Mouse (Mus musculus): Measurements from ENCODE around the gene Lims1. TPM values are rescaled to one million over a fixed set of nuclear protein-coding genes. Genes with fewer than 3 reads are reported as not detected.
"Not testable (repeated sequence)": the region's sequence is repeated elsewhere in the genome, so short reads cannot be mapped to it uniquely, and the experiment has no call there.

The Lims1 gene
- polyA plus RNA-seq, 1 experiment from 2014 or later: 111 TPM

DNA sequence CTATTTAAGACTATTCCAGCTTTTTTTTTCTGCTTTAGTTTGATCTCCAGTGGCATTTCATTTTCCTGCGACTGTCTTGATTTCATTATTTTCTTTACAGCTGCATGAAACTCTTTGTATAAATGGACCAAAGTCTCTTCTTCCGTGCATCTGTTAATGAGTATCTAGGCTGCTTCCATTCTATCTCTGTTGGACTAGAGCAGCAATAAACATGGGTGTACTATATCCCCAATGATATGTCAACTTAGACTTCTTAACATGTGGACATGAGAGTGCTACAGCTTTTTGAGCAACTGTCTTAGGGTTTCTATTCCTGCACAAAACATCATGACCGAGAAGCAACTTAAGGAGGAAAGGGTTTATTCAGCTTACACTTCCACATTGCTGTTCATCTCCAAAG, 16.4 kb upstream of the Lims1 start:
- H3K36me3 ChIP-seq (ENCODE audit: control insufficient read depth, insufficient read depth, low read length): peaks cover 17% of the 10 kb centered on the region; the same call in 1 of the 2 replicates
- no peak overlapping the region for H3K27ac ChIP-seq (replicated peaks)
- DNase-seq (ENCODE audit: low spot score) (no peak), ATAC-seq (ENCODE audit: low FRiP score, low TSS enrichment) (no peak)
- 90% methylated on average over 3 of the region's 3 CpGs for WGBS
- H3K9ac ChIP-seq (ENCODE audit: low read length): no peak overlapping the region
- no peaks in the 10 kb centered on the region for H3K4me1 ChIP-seq (replicated peaks; ENCODE audit: control insufficient read depth, insufficient read depth)
- TF ChIP-seq EP300 (optimal IDR thresholded peaks at IDR 0.05): no peak
- TF ChIP-seq CTCF (IDR thresholded peaks at IDR 0.05; ENCODE audit: low read depth): no peak
- no peak overlapping the region for H3K4me2 ChIP-seq (replicated peaks; ENCODE audit: low read depth)
- H3K9me3 ChIP-seq (ENCODE audit: control insufficient read depth, low read length): no peaks in the 10 kb centered on the region
- H3K4me3 ChIP-seq (ENCODE audit: low read depth, low read length): no peak overlapping the region
- no peaks in the 10 kb centered on the region for H3K27me3 ChIP-seq (ENCODE audit: control insufficient read depth, insufficient read depth, low read length)

DNA sequence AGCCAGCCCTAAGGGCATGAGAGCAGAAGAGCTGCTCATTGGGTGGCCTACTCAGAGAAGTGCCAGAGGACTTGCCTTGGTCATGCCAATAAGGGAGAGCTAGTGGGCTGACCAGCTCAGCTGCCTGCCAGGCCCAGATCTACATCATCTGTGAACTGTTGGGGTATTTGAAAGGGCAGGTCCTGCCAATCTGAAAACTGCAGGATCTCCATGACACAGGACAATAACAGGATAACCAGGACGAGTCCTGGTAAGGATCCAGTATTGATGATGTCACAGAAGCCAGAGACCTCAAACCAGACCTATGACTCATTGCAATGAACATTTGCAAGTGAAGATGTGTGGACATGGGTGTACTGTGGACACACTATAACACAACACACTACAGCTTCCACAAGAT, 12.5 kb upstream of the Lims1 start:
- TF ChIP-seq CTCF (IDR thresholded peaks at IDR 0.05; ENCODE audit: low read depth): no peak
- H3K27me3 ChIP-seq (ENCODE audit: control insufficient read depth, insufficient read depth, low read length): no peaks in the 10 kb centered on the region
- no peaks in the 10 kb centered on the region for H3K9me3 ChIP-seq (ENCODE audit: control insufficient read depth, low read length)
- H3K4me1 ChIP-seq (replicated peaks; ENCODE audit: control insufficient read depth, insufficient read depth): no peaks in the 10 kb centered on the region
- H3K36me3 ChIP-seq (ENCODE audit: control insufficient read depth, insufficient read depth, low read length): peaks cover 6% of the 10 kb centered on the region
- WGBS: 65% methylated on average over 1 of the region's 1 CpGs
- peak; percentile 40; the same call in 1 of the 2 replicates for ATAC-seq (ENCODE audit: low FRiP score, low TSS enrichment)
- no peak overlapping the region for H3K4me2 ChIP-seq (replicated peaks; ENCODE audit: low read depth)
- no peak overlapping the region for H3K9ac ChIP-seq (ENCODE audit: low read length)
- DNase-seq (ENCODE audit: low spot score): no peak
- H3K4me3 ChIP-seq (ENCODE audit: low read depth, low read length): no peak overlapping the region
- H3K27ac ChIP-seq (replicated peaks): no peak overlapping the region

GRCm38 (mm10) chr10:58312887-58313286, 10.4 kb upstream of the Lims1 start:
- 95% methylated on average over 5 of the region's 5 CpGs for WGBS
- H3K9ac ChIP-seq (ENCODE audit: low read length): no peak overlapping the region
- H3K27ac ChIP-seq (replicated peaks): no peak overlapping the region
- H3K4me3 ChIP-seq (ENCODE audit: low read depth, low read length): no peak overlapping the region
- TF ChIP-seq EP300 (optimal IDR thresholded peaks at IDR 0.05): no peak
- TF ChIP-seq CTCF (IDR thresholded peaks at IDR 0.05; ENCODE audit: low read depth): peak; percentile 41; the same call in 1 of the 2 replicates
- H3K9me3 ChIP-seq (ENCODE audit: control insufficient read depth, low read length): no peaks in the 10 kb centered on the region
- no peaks in the 10 kb centered on the region for H3K4me1 ChIP-seq (replicated peaks; ENCODE audit: control insufficient read depth, insufficient read depth)
- no peak for ATAC-seq (ENCODE audit: low FRiP score, low TSS enrichment)
- no peaks in the 10 kb centered on the region for H3K27me3 ChIP-seq (ENCODE audit: control insufficient read depth, insufficient read depth, low read length)
- DNase-seq (ENCODE audit: low spot score): no peak
- H3K4me2 ChIP-seq (replicated peaks; ENCODE audit: low read depth): no peak overlapping the region
- peaks cover 2% of the 10 kb centered on the region for H3K36me3 ChIP-seq (ENCODE audit: control insufficient read depth, insufficient read depth, low read length)

- no peak for ATAC-seq (ENCODE audit: low FRiP score, low TSS enrichment)
- Histone ChIP-seq H3K4me3 (ENCODE audit: low read depth, low read length) (no peak overlapping the region), H3K4me1 (replicated peaks; ENCODE audit: control insufficient read depth, insufficient read depth) (0 out of 2 replicates have a peak, but pooled peaks cover 3% of the 10 kb centered on the region), H3K27me3 (ENCODE audit: control insufficient read depth, insufficient read depth, low read length) (no peaks in the 10 kb centered on the region), H3K9ac (ENCODE audit: low read length) (no peak overlapping the region), H3K27ac (replicated peaks) (no peak overlapping the region), H3K9me3 (ENCODE audit: control insufficient read depth, low read length) (no peaks in the 10 kb centered on the region), H3K4me2 (replicated peaks; ENCODE audit: low read depth) (no peak overlapping the region), H3K36me3 (ENCODE audit: control insufficient read depth, insufficient read depth, low read length) (no peaks in the 10 kb centered on the region)
- WGBS: 71% methylated on average over 3 of the region's 3 CpGs
- DNase-seq (ENCODE audit: low spot score): no peak
- TF ChIP-seq CTCF (IDR thresholded peaks at IDR 0.05; ENCODE audit: low read depth): no peak
- no peak for TF ChIP-seq EP300 (optimal IDR thresholded peaks at IDR 0.05)
Measured at GRCm38 (mm10) chr10:58320881-58321280, 2.4 kb upstream of the Lims1 start.

DNA sequence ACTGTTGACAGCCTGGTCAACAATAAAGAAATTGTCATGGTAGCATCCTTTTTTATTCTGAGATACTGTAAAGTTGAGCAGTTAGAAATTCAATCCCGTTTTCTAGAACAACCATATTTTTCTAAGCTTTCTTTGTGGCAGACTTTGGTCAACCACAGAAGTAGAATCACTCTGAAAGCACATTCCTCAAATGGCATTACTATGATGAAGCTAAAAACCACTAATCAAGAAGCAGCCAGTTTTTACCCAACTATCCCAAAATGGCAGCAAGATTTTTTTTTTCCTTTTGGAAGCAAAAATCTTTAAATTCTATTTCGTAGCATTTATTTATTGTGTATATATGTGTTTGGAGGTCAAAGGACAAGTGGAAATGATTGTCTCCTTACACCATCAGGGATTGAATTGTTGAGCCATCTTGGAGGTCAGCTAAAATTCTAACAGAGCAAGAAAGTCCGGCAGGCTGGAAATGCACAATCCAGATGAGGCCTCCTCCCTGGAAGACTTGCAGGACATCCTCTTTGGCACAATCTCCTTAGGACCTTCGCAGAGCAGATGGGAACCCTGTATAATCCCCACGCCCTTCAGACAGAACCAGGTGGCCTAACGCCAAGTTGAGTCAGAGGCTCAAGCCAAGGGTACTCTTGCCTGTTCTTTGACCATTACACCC, 772 bp upstream of the Lims1 start:
- Histone ChIP-seq H3K27me3 (ENCODE audit: control insufficient read depth, insufficient read depth, low read length) (no peaks in the 10 kb centered on the region), H3K4me1 (replicated peaks; ENCODE audit: control insufficient read depth, insufficient read depth) (0 out of 2 replicates have a peak, but pooled peaks cover 3% of the 10 kb centered on the region), H3K4me3 (ENCODE audit: low read depth, low read length) (peak overlapping the region; percentile 62), H3K27ac (replicated peaks) (peak overlapping the region; percentile 88), H3K36me3 (ENCODE audit: control insufficient read depth, insufficient read depth, low read length) (no peaks in the 10 kb centered on the region), H3K9me3 (ENCODE audit: control insufficient read depth, low read length) (no peaks in the 10 kb centered on the region), H3K4me2 (replicated peaks; ENCODE audit: low read depth) (peak overlapping the region; percentile 52), H3K9ac (ENCODE audit: low read length) (peak overlapping the region; percentile 41; the same call in 1 of the 2 replicates)
- TF ChIP-seq EP300 (optimal IDR thresholded peaks at IDR 0.05) (no peak), CTCF (IDR thresholded peaks at IDR 0.05; ENCODE audit: low read depth) (no peak)
- DNase-seq (ENCODE audit: low spot score) (no peak), ATAC-seq (ENCODE audit: low FRiP score, low TSS enrichment) (no peak)
- WGBS: 21% methylated on average over 6 of the region's 6 CpGs

- H3K4me2 ChIP-seq (replicated peaks; ENCODE audit: low read depth): peak overlapping the region; percentile 21
- no peaks in the 10 kb centered on the region for H3K27me3 ChIP-seq (ENCODE audit: control insufficient read depth, insufficient read depth, low read length)
- H3K4me1 ChIP-seq (replicated peaks; ENCODE audit: control insufficient read depth, insufficient read depth): 0 out of 2 replicates have a peak, but pooled peaks cover 3% of the 10 kb centered on the region
- no peak for DNase-seq (ENCODE audit: low spot score)
- no peaks in the 10 kb centered on the region for H3K36me3 ChIP-seq (ENCODE audit: control insufficient read depth, insufficient read depth, low read length)
- no peak for ATAC-seq (ENCODE audit: low FRiP score, low TSS enrichment)
- H3K27ac ChIP-seq (replicated peaks): peak overlapping the region; percentile 1; the same call in 1 of the 2 replicates
- H3K9me3 ChIP-seq (ENCODE audit: control insufficient read depth, low read length): no peaks in the 10 kb centered on the region
- no peak overlapping the region for H3K9ac ChIP-seq (ENCODE audit: low read length)
- no peak for TF ChIP-seq EP300 (optimal IDR thresholded peaks at IDR 0.05)
- TF ChIP-seq CTCF (IDR thresholded peaks at IDR 0.05; ENCODE audit: low read depth): no peak
- no peak overlapping the region for H3K4me3 ChIP-seq (ENCODE audit: low read depth, low read length)
- WGBS: 33% methylated on average over 3 of the region's 3 CpGs
Measured at GRCm38 (mm10) chr10:58326271-58326670, 3.0 kb downstream of the Lims1 start.

DNA sequence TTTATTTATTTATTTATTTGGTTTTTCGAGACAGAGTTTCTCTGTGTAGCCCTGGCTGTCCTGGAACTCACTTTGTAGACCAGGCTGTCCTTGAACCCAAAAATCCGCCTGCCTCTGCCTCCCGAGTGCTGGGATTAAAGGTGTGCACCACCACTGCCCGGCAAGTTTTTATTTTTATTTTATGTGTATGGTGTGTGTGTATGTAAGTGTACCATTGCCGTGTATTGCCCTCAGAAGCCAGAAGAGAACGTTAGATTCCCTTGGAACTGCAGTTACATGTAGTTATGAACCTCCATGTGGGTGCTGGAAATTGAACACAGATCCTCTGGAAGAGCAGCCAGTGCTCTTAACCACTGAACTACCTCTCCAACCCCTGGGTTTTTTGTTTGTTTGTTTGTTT, 4.6 kb downstream of the Lims1 start:
- ATAC-seq (ENCODE audit: low FRiP score, low TSS enrichment): not testable (repeated sequence)

More for the DNA sequence above, 4.6 kb downstream of the Lims1 start:
- H3K9ac ChIP-seq (ENCODE audit: low read length); H3K4me3 ChIP-seq (ENCODE audit: low read depth, low read length); H3K36me3 ChIP-seq (ENCODE audit: control insufficient read depth, insufficient read depth, low read length); H3K4me1 ChIP-seq (replicated peaks; ENCODE audit: control insufficient read depth, insufficient read depth); H3K27me3 ChIP-seq (ENCODE audit: control insufficient read depth, insufficient read depth, low read length); H3K9me3 ChIP-seq (ENCODE audit: control insufficient read depth, low read length); H3K27ac ChIP-seq (replicated peaks); H3K4me2 ChIP-seq (replicated peaks; ENCODE audit: low read depth); DNase-seq (ENCODE audit: low spot score): not testable (repeated sequence)
- WGBS: 96% methylated on average over 6 of the region's 6 CpGs

All from stomach, postnatal 0 days (tissue).